Mouse (Mus musculus) adrenal gland (tissue): Measurements from ENCODE around the gene Fam19a2.

Source experiments
- intact Hi-C: fragments of 180-260 bp; cut with DNase I; formaldehyde crosslinking; loops from one replicate; pipeline ENCODE4 v1.15.1; 2025

Gene Fam19a2

GRCm38 (mm10) chr10:123548391-123548790 is 284.6 kb downstream of the Fam19a2 start:
- intact Hi-C loops = no loop called here

- intact Hi-C loops = no loop called here
Measured at GRCm38 (mm10) chr10:123567677-123568076, 303.9 kb downstream of the Fam19a2 start.

- intact Hi-C loops = no loop called here
Measured at GRCm38 (mm10) chr10:123570616-123571188, 306.9 kb downstream of the Fam19a2 start.

GRCm38 (mm10) chr10:123572342-123573070 is 308.7 kb downstream of the Fam19a2 start:
- intact Hi-C loops = no loop called here

GRCm38 (mm10) chr10:123577823-123578222 is 314.0 kb downstream of the Fam19a2 start:
- intact Hi-C loops = no loop called here

- intact Hi-C loops = no loop called here
Measured at GRCm38 (mm10) chr10:123579012-123579411, 315.2 kb downstream of the Fam19a2 start.

- intact Hi-C loops = no loop called here
Measured at GRCm38 (mm10) chr10:123595043-123595442, 331.2 kb downstream of the Fam19a2 start.

- intact Hi-C loops = no loop called here
Measured at GRCm38 (mm10) chr10:123597059-123597458, 333.3 kb downstream of the Fam19a2 start.

GRCm38 (mm10) chr10:123605671-123606070 is 341.9 kb downstream of the Fam19a2 start:
- intact Hi-C loops = no loop called here

- intact Hi-C loops = no loop called here
Measured at GRCm38 (mm10) chr10:123626691-123627090, 362.9 kb downstream of the Fam19a2 start.

- intact Hi-C loops = no loop called here
Measured at GRCm38 (mm10) chr10:123629248-123629744, 365.5 kb downstream of the Fam19a2 start.

- intact Hi-C loops = no loop called here
Measured at GRCm38 (mm10) chr10:123632029-123632428, 368.2 kb downstream of the Fam19a2 start.

GRCm38 (mm10) chr10:123636655-123637054 is 372.9 kb downstream of the Fam19a2 start:
- intact Hi-C loops = no loop called here

GRCm38 (mm10) chr10:123637496-123637895 is 373.7 kb downstream of the Fam19a2 start:
- intact Hi-C loops = no loop called here

GRCm38 (mm10) chr10:123645568-123645967 is 381.8 kb downstream of the Fam19a2 start:
- intact Hi-C loops = no loop called here

GRCm38 (mm10) chr10:123671208-123671607 is 407.4 kb downstream of the Fam19a2 start:
- intact Hi-C loops = no loop called here

GRCm38 (mm10) chr10:123678284-123678864 is 414.6 kb downstream of the Fam19a2 start:
- intact Hi-C loops = no loop called here

- intact Hi-C loops = no loop called here
Measured at GRCm38 (mm10) chr10:123682718-123683255, 419.0 kb downstream of the Fam19a2 start.

GRCm38 (mm10) chr10:123692186-123692925 is 428.6 kb downstream of the Fam19a2 start:
- intact Hi-C loops = no loop called here

- intact Hi-C loops = no loop called here
Measured at GRCm38 (mm10) chr10:123692926-123693224, 429.1 kb downstream of the Fam19a2 start.

GRCm38 (mm10) chr10:123702595-123702994 is 438.8 kb downstream of the Fam19a2 start:
- intact Hi-C loops = no loop called here

- intact Hi-C loops = no loop called here
Measured at GRCm38 (mm10) chr10:123707026-123707425, 443.2 kb downstream of the Fam19a2 start.
